Mouse (Mus musculus): ENCODE measurements around the gene Aga. TPM values are rescaled to one million over a fixed set of nuclear protein-coding genes. Genes with fewer than 3 reads are reported as not detected.
"Not testable (repeated sequence)": the region's sequence is repeated elsewhere in the genome, so short reads cannot be mapped to it uniquely, and the experiment has no call there.

Gene Aga
- polyA plus RNA-seq (2015; fragmentation: Nextera tagmentation; extraction: Ambion mirVana), result 58.1 and 58.6 TPM in 2 replicates

DNA sequence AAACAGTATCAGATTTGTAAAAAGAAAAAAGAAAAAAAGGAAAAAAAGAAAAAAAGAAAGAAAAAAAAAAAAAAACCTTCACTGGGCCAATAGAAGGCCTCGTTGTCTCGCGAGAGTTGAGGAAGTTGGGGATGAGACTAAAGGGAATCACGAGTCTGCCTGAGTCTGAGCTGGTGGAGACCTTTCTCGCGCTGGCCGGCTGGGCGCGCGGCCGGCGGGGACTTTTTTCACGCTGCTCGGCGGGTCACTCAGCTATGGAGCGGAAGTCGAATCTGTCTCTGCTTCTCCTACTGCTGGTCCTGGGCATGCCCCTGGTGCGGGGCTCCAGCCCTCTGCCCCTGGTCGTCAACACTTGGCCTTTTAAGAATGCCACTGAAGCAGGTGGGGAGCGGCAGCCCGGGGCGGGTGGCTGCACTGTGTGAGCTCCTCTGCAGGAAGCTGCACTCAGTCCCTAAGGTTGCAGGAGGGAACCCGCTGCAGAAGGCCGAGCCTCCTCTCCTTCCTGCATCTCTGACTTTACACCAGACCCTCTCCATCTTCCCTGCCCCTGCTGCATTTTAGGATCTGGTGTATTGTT, at the start of gene Aga:
Aga (plus strand) TSS at position 177 of the 577 bp plus-strand sequence.
- H3K9me3 ChIP-seq (replicated peaks; ENCODE audit: low read length), result no peaks in the 10 kb centered on the region
- H3K27me3 ChIP-seq (ENCODE audit: insufficient read depth, low read length), result no peaks in the 10 kb centered on the region
- peak within 1 kb of the TSS; percentile 77 for H3K27ac ChIP-seq
- ATAC-seq (replicated peaks; ENCODE audit: low FRiP score, low read depth), result peak; percentile 100
- H3K36me3 ChIP-seq (ENCODE audit: insufficient read depth, low read length), result 0 out of 2 replicates have a peak, but pooled peaks cover 9% of the 10 kb centered on the region
- peak; percentile 97 for DNase-seq (ENCODE audit: low spot score)
- TF ChIP-seq CTCF (IDR thresholded peaks at IDR 0.05; ENCODE audit: low read depth), result no peak
- peak within 1 kb of the TSS; percentile 77 for H3K9ac ChIP-seq (ENCODE audit: low read depth, low read length)
- H3K4me2 ChIP-seq (ENCODE audit: low read length), result peak within 1 kb of the TSS; percentile 60
- 1% methylated on average over 24 of the region's 24 CpGs for WGBS
- peak within 1 kb of the TSS; percentile 54 for H3K4me3 ChIP-seq (replicated peaks; ENCODE audit: low read depth, low read length)
- no peaks in the 10 kb centered on the region for H3K4me1 ChIP-seq (replicated peaks; ENCODE audit: insufficient read depth, low read length)

DNA sequence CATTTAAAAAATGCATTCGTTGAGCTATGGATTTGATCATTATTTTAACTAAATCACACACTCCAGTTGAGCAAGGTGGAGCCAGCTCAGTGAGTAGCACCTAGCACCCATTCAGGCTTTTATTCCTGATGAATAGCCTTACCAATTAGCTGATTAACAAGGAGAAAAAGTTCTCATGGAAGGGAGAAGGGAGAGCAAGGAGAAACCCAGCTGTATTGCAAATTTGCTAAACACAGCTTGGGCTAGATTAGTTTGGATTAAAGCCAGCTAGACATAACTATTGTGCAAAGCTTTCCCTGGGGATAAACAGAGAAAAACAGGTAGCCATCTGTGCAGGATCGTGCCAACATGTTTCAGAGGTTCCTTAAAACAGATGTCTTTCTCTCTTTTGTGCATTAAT, 22.5 kb upstream of the Aga start:
- ATAC-seq (replicated peaks; ENCODE audit: low FRiP score, low read depth), result no peak
- Histone ChIP-seq H3K9ac (ENCODE audit: low read depth, low read length) (no peak overlapping the region), H3K4me2 (ENCODE audit: low read length) (no peak overlapping the region), H3K36me3 (ENCODE audit: insufficient read depth, low read length) (no peaks in the 10 kb centered on the region), H3K9me3 (replicated peaks; ENCODE audit: low read length) (no peaks in the 10 kb centered on the region), H3K4me3 (replicated peaks; ENCODE audit: low read depth, low read length) (no peak overlapping the region), H3K27ac (no peak overlapping the region), H3K27me3 (ENCODE audit: insufficient read depth, low read length) (no peaks in the 10 kb centered on the region), H3K4me1 (replicated peaks; ENCODE audit: insufficient read depth, low read length) (no peaks in the 10 kb centered on the region)
- whole genome bisulfite sequencing, result 59% methylated on average over 2 of the region's 2 CpGs
- no peak for DNase-seq (ENCODE audit: low spot score)
- TF ChIP-seq CTCF (IDR thresholded peaks at IDR 0.05; ENCODE audit: low read depth), result no peak

DNA sequence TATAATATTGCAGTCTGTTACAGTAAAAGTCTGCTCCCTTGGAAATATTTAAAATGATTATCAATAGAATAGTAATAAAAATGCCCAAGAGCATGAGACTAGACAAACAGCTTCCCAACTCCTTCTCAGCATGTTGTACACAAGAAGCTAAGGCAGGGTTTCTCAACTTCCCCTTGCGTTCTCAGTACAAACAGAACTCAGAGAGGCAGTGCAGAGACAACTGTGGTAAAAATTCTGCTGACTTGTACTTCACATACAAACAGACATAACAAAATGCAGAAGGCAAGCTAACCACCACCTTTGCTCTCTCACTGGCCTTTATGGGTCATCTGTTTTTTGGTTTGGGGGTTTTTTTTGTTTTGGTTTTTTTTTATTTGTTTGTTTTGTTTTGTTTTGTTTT, 15.3 kb upstream of the Aga start:
- no peak overlapping the region for H3K4me3 ChIP-seq (replicated peaks; ENCODE audit: low read depth, low read length)
- ATAC-seq (replicated peaks; ENCODE audit: low FRiP score, low read depth), result no peak
- H3K9me3 ChIP-seq (replicated peaks; ENCODE audit: low read length), result no peaks in the 10 kb centered on the region
- no peak overlapping the region for H3K9ac ChIP-seq (ENCODE audit: low read depth, low read length)
- no peak for DNase-seq (ENCODE audit: low spot score)
- H3K27me3 ChIP-seq (ENCODE audit: insufficient read depth, low read length), result no peaks in the 10 kb centered on the region
- 72% methylated on average over 1 of the region's 1 CpGs for WGBS
- no peak overlapping the region for H3K27ac ChIP-seq
- no peak for TF ChIP-seq CTCF (IDR thresholded peaks at IDR 0.05; ENCODE audit: low read depth)
- H3K4me1 ChIP-seq (replicated peaks; ENCODE audit: insufficient read depth, low read length), result no peaks in the 10 kb centered on the region
- no peaks in the 10 kb centered on the region for H3K36me3 ChIP-seq (ENCODE audit: insufficient read depth, low read length)
- no peak overlapping the region for H3K4me2 ChIP-seq (ENCODE audit: low read length)

DNA sequence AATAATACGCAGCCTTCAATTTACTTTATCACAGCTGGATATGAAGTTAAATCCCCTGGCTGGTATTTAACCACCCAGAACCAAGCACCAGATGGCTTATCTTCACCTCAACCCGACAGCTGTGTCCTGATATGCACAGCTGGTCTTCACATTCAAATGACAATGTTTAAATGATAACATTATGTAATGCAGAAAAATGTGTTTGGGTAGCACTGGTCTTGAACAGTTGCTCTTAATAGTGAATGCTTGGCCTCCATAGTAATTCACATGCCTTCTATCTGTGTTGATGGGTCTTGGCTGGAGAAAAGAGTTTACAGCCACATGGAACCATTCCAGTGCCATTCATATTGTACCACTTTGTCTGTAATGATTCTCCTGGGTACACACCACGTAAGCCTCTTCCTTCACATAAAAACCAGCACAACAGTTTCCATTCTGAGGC, 14.6 kb upstream of the Aga start:
- WGBS, result 69% methylated on average over 3 of the region's 3 CpGs
- no peak for TF ChIP-seq CTCF (IDR thresholded peaks at IDR 0.05; ENCODE audit: low read depth)
- H3K36me3 ChIP-seq (ENCODE audit: insufficient read depth, low read length), result no peaks in the 10 kb centered on the region
- no peaks in the 10 kb centered on the region for H3K27me3 ChIP-seq (ENCODE audit: insufficient read depth, low read length)
- H3K9ac ChIP-seq (ENCODE audit: low read depth, low read length), result no peak overlapping the region
- ATAC-seq (replicated peaks; ENCODE audit: low FRiP score, low read depth), result no peak
- H3K9me3 ChIP-seq (replicated peaks; ENCODE audit: low read length), result no peaks in the 10 kb centered on the region
- DNase-seq (ENCODE audit: low spot score), result no peak
- no peak overlapping the region for H3K27ac ChIP-seq
- H3K4me2 ChIP-seq (ENCODE audit: low read length), result no peak overlapping the region
- no peak overlapping the region for H3K4me3 ChIP-seq (replicated peaks; ENCODE audit: low read depth, low read length)
- H3K4me1 ChIP-seq (replicated peaks; ENCODE audit: insufficient read depth, low read length), result no peaks in the 10 kb centered on the region

DNA sequence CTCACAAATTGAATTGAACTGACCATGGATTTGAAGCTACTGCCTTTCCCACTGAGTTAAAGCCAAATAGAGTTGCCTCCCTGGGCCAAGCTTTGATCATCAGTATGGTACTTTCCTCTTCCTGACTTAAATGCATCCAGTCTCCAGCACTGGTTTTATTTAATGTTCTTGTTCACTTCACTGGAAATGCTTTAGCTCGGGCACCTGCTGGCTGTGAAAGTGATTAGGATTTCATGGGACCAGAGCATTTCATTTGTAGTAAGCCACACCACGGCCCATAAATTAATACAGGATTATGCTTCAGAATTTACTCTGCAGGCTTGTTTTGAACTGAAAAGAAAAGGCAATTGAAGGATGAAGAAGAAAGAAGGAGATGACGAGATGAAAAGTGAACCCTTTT, 26.5 kb downstream of the Aga start:
- DNase-seq (ENCODE audit: low spot score); H3K9me3 ChIP-seq (replicated peaks; ENCODE audit: low read length); H3K36me3 ChIP-seq (ENCODE audit: insufficient read depth, low read length); H3K27me3 ChIP-seq (ENCODE audit: insufficient read depth, low read length); H3K9ac ChIP-seq (ENCODE audit: low read depth, low read length); ATAC-seq (replicated peaks; ENCODE audit: low FRiP score, low read depth); H3K4me1 ChIP-seq (replicated peaks; ENCODE audit: insufficient read depth, low read length); H3K4me3 ChIP-seq (replicated peaks; ENCODE audit: low read depth, low read length); H3K27ac ChIP-seq; H3K4me2 ChIP-seq (ENCODE audit: low read length): not testable (repeated sequence)
- WGBS, result 67% methylated on average over 3 of the region's 3 CpGs

DNA sequence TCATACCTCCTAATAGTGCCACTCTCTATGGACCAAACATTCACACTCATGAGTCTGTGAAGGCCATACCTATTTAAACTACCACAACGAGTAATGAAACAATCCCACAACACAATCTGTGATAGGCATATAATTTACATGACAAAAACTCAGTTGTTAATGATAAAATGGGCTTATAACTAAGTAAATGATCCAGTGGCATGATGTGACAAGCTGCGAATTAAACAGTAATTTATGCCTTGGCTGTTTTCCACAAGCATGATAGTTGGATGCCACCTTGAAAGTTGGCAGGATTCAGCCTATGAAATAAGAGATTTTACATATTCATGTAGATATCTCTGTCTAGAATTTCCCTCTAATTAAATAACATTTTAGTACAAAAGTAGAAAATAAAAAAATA, 28.1 kb downstream of the Aga start:
- DNase-seq (ENCODE audit: low spot score), result no peak

More for the DNA sequence above, 28.1 kb downstream of the Aga start:
- H3K27me3 ChIP-seq (ENCODE audit: insufficient read depth, low read length), result no peaks in the 10 kb centered on the region
- no peak overlapping the region for H3K9ac ChIP-seq (ENCODE audit: low read depth, low read length)
- no peak for ATAC-seq (replicated peaks; ENCODE audit: low FRiP score, low read depth)
- H3K4me2 ChIP-seq (ENCODE audit: low read length), result no peak overlapping the region
- H3K4me1 ChIP-seq (replicated peaks; ENCODE audit: insufficient read depth, low read length), result no peaks in the 10 kb centered on the region
- no peak for TF ChIP-seq CTCF (IDR thresholded peaks at IDR 0.05; ENCODE audit: low read depth)
- no peaks in the 10 kb centered on the region for H3K9me3 ChIP-seq (replicated peaks; ENCODE audit: low read length)
- 81% methylated on average over 2 of the region's 2 CpGs for WGBS
- H3K36me3 ChIP-seq (ENCODE audit: insufficient read depth, low read length), result no peaks in the 10 kb centered on the region
- H3K4me3 ChIP-seq (replicated peaks; ENCODE audit: low read depth, low read length), result no peak overlapping the region
- H3K27ac ChIP-seq, result no peak overlapping the region
